In the genomic region with DNA sequence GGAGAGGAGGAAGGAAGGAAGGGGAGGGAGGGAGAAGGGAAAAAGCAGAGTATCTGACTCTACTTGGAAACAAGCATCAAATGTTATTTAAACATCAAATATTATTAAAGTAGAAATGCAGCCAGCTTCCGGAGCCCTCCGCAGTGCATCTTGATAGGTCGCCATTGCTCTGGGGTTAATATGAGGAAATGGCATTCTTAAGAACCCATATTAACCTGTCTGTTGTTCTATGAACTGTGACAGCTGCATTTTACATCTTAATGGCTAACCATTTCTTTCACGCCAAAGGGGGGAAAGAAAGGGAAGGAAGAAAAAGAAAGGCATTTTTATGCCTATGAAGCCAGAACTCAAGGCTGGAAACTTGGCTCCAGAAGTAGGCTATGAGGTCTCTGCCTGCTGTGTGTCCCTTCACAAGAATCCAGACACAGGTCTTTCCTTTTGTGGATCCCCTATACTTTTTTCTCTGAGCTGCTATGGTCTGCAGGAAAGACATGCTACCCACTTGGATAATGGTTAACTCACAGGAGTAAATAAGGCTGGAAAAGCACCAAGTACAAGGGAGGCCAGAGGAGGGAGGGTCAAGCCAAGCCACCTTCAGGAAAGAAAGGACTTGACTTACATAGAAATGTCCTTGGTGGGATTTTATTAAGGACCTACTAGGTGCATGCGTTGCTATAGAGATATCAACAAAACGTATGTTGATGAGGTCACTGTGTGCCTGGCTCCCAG, we compare ENCODE assay signal across 21 mouse cellular contexts.
A peak's percentile ranks its signal among the peaks of the same experiment; 100 is the strongest.
DNase-seq lines count a peak whose midpoint lies in the region; ATAC-seq and TF ChIP-seq lines count a peak whose summit lies in the region.
"Had no signal": no experiment of that assay in that cellular context is flagged by ENCODE, and none has a peak within 500 bp of the region (broad histone marks: within the 10 kb centered on the region; RNA-seq: fewer than 3 reads in every experiment).

No protein-coding gene starts in this region.

- no peak overlapping the region for H3K4me2 ChIP-seq in liver, embryonic 11.5 days
- no peak overlapping the region for H3K4me2 ChIP-seq in liver, postnatal 0 days (ENCODE audit: low read depth, low read length)
- H3K4me2 ChIP-seq in kidney, embryonic 14.5 days (replicated peaks; ENCODE audit: low read depth, low read length) = no peak overlapping the region
- no peak overlapping the region for H3K4me2 ChIP-seq in forebrain, embryonic 15.5 days (replicated peaks)
- H3K4me2 ChIP-seq in midbrain, embryonic 15.5 days = no peak overlapping the region
- H3K4me2 ChIP-seq: embryonic facial prominence, embryonic 12.5 days; hindbrain, embryonic 12.5 days had no signal

- H3K9me3 ChIP-seq in liver, embryonic 11.5 days (ENCODE audit: control insufficient read depth, low read length) = no peaks in the 10 kb centered on the region
- H3K9me3 ChIP-seq in liver, postnatal 0 days (ENCODE audit: low read length) = no peaks in the 10 kb centered on the region
- H3K9me3 ChIP-seq in kidney, embryonic 14.5 days (ENCODE audit: control insufficient read depth, low read length) = no peaks in the 10 kb centered on the region
- H3K9me3 ChIP-seq in limb, embryonic 10.5 days (replicated peaks) = no peaks in the 10 kb centered on the region
- no peaks in the 10 kb centered on the region for H3K9me3 ChIP-seq in forebrain, embryonic 15.5 days
- H3K9me3 ChIP-seq in midbrain, embryonic 15.5 days = no peaks in the 10 kb centered on the region
- H3K9me3 ChIP-seq: embryonic facial prominence, embryonic 12.5 days; hindbrain, embryonic 12.5 days had no signal

- no peak overlapping the region for H3K9ac ChIP-seq in liver, embryonic 11.5 days (ENCODE audit: low read depth, low read length)
- H3K9ac ChIP-seq in liver, postnatal 0 days (replicated peaks) = no peak overlapping the region
- no peak overlapping the region for H3K9ac ChIP-seq in kidney, embryonic 14.5 days (ENCODE audit: low read depth, low read length)
- H3K9ac ChIP-seq in forebrain, embryonic 15.5 days (replicated peaks) = no peak overlapping the region
- H3K9ac ChIP-seq in midbrain, embryonic 15.5 days = no peak overlapping the region
- H3K9ac ChIP-seq: embryonic facial prominence, embryonic 12.5 days; forebrain, postnatal 0 days; hindbrain, embryonic 12.5 days had no signal

- WGBS in liver, embryonic 11.5 days = 86% methylated on average over 6 of the region's 6 CpGs
- WGBS in liver, postnatal 0 days (ENCODE audit: insufficient replicate concordance) = 74% methylated on average over 6 of the region's 6 CpGs
- WGBS in kidney, embryonic 14.5 days = 52% methylated on average over 6 of the region's 6 CpGs
- WGBS in limb, embryonic 10.5 days = 94% methylated on average over 6 of the region's 6 CpGs
- WGBS in forebrain, embryonic 15.5 days = 90% methylated on average over 6 of the region's 6 CpGs
- 82% methylated on average over 6 of the region's 6 CpGs for WGBS in midbrain, embryonic 15.5 days

- H3K27ac ChIP-seq in liver, embryonic 11.5 days (ENCODE audit: low read depth, low read length) = no peak overlapping the region
- H3K27ac ChIP-seq in liver, postnatal 0 days (ENCODE audit: low read depth) = no peak overlapping the region
- peak overlapping the region; percentile 78 for H3K27ac ChIP-seq in kidney, embryonic 14.5 days (ENCODE audit: low read depth, low read length)
- no peak overlapping the region for H3K27ac ChIP-seq in limb, embryonic 10.5 days
- no peak overlapping the region for H3K27ac ChIP-seq in forebrain, embryonic 15.5 days (replicated peaks)
- no peak overlapping the region for H3K27ac ChIP-seq in midbrain, embryonic 15.5 days
- H3K27ac ChIP-seq: embryonic facial prominence, embryonic 12.5 days; hindbrain, embryonic 12.5 days had no signal

- H3K4me1 ChIP-seq in liver, embryonic 11.5 days (replicated peaks; ENCODE audit: control insufficient read depth, insufficient read depth, low read length) = no peaks in the 10 kb centered on the region
- no peaks in the 10 kb centered on the region for H3K4me1 ChIP-seq in liver, postnatal 0 days (ENCODE audit: insufficient read depth)
- peaks cover 8% of the 10 kb centered on the region; the same call in 1 of the 2 replicates for H3K4me1 ChIP-seq in kidney, embryonic 14.5 days (ENCODE audit: control insufficient read depth, insufficient read depth, low read length)
- H3K4me1 ChIP-seq in limb, embryonic 10.5 days = 0 out of 2 replicates have a peak, but pooled peaks cover 5% of the 10 kb centered on the region
- H3K4me1 ChIP-seq in forebrain, embryonic 15.5 days = no peaks in the 10 kb centered on the region
- H3K4me1 ChIP-seq in midbrain, embryonic 15.5 days = no peaks in the 10 kb centered on the region
- H3K4me1 ChIP-seq: embryonic facial prominence, embryonic 12.5 days; hindbrain, embryonic 12.5 days had no signal

- no peak for DNase-seq in liver, embryonic 11.5 days (ENCODE audit: low spot score)
- DNase-seq in liver, postnatal 0 days = no peak
- DNase-seq in kidney, postnatal 10 days = peak; percentile 34
- no peak for DNase-seq in limb, embryonic 10.5 days (ENCODE audit: low spot score)
- no peak for DNase-seq in gastrocnemius, adult 8-10 months (ENCODE audit: low spot score in 2 of 2)
- DNase-seq: adrenal gland, postnatal 10 days; B cell, adult 2 months; cerebellum, adult 11 months; cerebellum, adult 8-10 months; cerebellum, postnatal 25 days; forebrain, postnatal 0 days; gastrocnemius, postnatal 36 days; heart, postnatal 10 days; heart, postnatal 4 days had no signal

- H3K36me3 ChIP-seq in liver, embryonic 11.5 days (ENCODE audit: control insufficient read depth, insufficient read depth, low read length) = no peaks in the 10 kb centered on the region
- H3K36me3 ChIP-seq in liver, postnatal 0 days (replicated peaks; ENCODE audit: insufficient read depth, low read length) = no peaks in the 10 kb centered on the region
- H3K36me3 ChIP-seq in kidney, embryonic 14.5 days (ENCODE audit: control insufficient read depth, insufficient read depth, low read length) = no peaks in the 10 kb centered on the region
- H3K36me3 ChIP-seq in limb, embryonic 10.5 days = no peaks in the 10 kb centered on the region
- no peaks in the 10 kb centered on the region for H3K36me3 ChIP-seq in forebrain, embryonic 15.5 days
- no peaks in the 10 kb centered on the region for H3K36me3 ChIP-seq in midbrain, embryonic 15.5 days (replicated peaks)
- H3K36me3 ChIP-seq: embryonic facial prominence, embryonic 12.5 days; G1E; hindbrain, embryonic 12.5 days had no signal

- no peaks in the 10 kb centered on the region for H3K27me3 ChIP-seq in liver, embryonic 11.5 days (replicated peaks; ENCODE audit: control insufficient read depth, insufficient read depth, low read length)
- H3K27me3 ChIP-seq in liver, postnatal 0 days (ENCODE audit: insufficient read depth, low read length) = no peaks in the 10 kb centered on the region
- no peaks in the 10 kb centered on the region for H3K27me3 ChIP-seq in kidney, embryonic 14.5 days (ENCODE audit: control insufficient read depth, insufficient read depth, low read length)
- H3K27me3 ChIP-seq in limb, embryonic 10.5 days (ENCODE audit: low read depth, poor library complexity, severe bottlenecking) = no peaks in the 10 kb centered on the region
- H3K27me3 ChIP-seq in forebrain, embryonic 15.5 days = no peaks in the 10 kb centered on the region
- H3K27me3 ChIP-seq in midbrain, embryonic 15.5 days (replicated peaks) = no peaks in the 10 kb centered on the region
- H3K27me3 ChIP-seq: embryonic facial prominence, embryonic 12.5 days; hindbrain, embryonic 12.5 days had no signal

- no peak for TF ChIP-seq EP300 in liver, postnatal 0 days (IDR thresholded peaks at IDR 0.05; ENCODE audit: low read depth)

- TF ChIP-seq CTCF in liver, postnatal 0 days (IDR thresholded peaks at IDR 0.05; ENCODE audit: low read depth) = no peak

- peak; percentile 29 for ATAC-seq in liver, embryonic 11.5 days (replicated peaks; ENCODE audit: low FRiP score)
- ATAC-seq in liver, postnatal 0 days = no peak
- peak; percentile 70; the same call in 1 of the 2 replicates for ATAC-seq in kidney, embryonic 14.5 days (ENCODE audit: low FRiP score, low TSS enrichment)
- ATAC-seq in forebrain, embryonic 15.5 days (replicated peaks) = no peak
- no peak for ATAC-seq in midbrain, embryonic 15.5 days (replicated peaks)
- ATAC-seq: CD4-positive, CD25-positive, alpha-beta regulatory T cell, adult 4 months; forebrain, postnatal 0 days had no signal

- no peak overlapping the region for H3K4me3 ChIP-seq in liver, embryonic 11.5 days (ENCODE audit: low read depth, low read length)
- no peak overlapping the region for H3K4me3 ChIP-seq in liver, postnatal 0 days (ENCODE audit: low read depth, low read length)
- no peak overlapping the region for H3K4me3 ChIP-seq in kidney, embryonic 14.5 days (ENCODE audit: low read length)
- H3K4me3 ChIP-seq in limb, embryonic 10.5 days = no peak overlapping the region
- no peak overlapping the region for H3K4me3 ChIP-seq in forebrain, embryonic 15.5 days
- no peak overlapping the region for H3K4me3 ChIP-seq in midbrain, embryonic 15.5 days
- H3K4me3 ChIP-seq: embryonic facial prominence, embryonic 12.5 days; hindbrain, embryonic 12.5 days had no signal

Comparison
In these comparisons a context has a peak if more than half of its experiments do, and no peak if none do; other contexts are left out.
1. ATAC-seq: peak in liver, embryonic 11.5 days (single experiment) and kidney, embryonic 14.5 days (single experiment); none in liver, postnatal 0 days (single experiment), forebrain, embryonic 15.5 days (single experiment) and midbrain, embryonic 15.5 days (single experiment).